Mouse (Mus musculus) neural tube, embryonic 11.5 days (tissue): ENCODE measurements around the gene Nrip1. TPM values are rescaled to one million over a fixed set of nuclear protein-coding genes. Genes with fewer than 3 reads are reported as not detected.
"Not testable (repeated sequence)": the region's sequence is repeated elsewhere in the genome, so short reads cannot be mapped to it uniquely, and the experiment has no call there.

ENCODE experiments used
- ATAC-seq: fragments of 200-750 bp; cut with Nextera tagmentation; 2 replicates; pipeline ENCODE4 v1.8.0; 2017; ENCODE audit warnings: moderate number of reproducible peaks, mild to moderate bottlenecking, moderate TSS enrichment, moderate library complexity; ENCODE audit not compliant: insufficient read depth, low FRiP score, low TSS enrichment
- DNase-seq: peaks from one replicate; pipeline ENCODE4 v3.0.0-alpha.2; 2015; ENCODE audit warnings: low spot score
- H3K27ac ChIP-seq: fragments of 300-500 bp; sonication (generic); 2 replicates; pipeline ENCODE4 v1.5.1; 2014; ENCODE audit warnings: low read depth, mild to moderate bottlenecking, low read length
- H3K27me3 ChIP-seq: fragments of 300-500 bp; sonication (generic); 2 replicates; pipeline ENCODE4 v1.6.1; 2014; ENCODE audit warnings: mild to moderate bottlenecking, low read length, mixed read lengths; ENCODE audit not compliant: control insufficient read depth, insufficient read depth
- H3K36me3 ChIP-seq: fragments of 300-500 bp; sonication (generic); 2 replicates; pipeline ENCODE4 v1.6.1; 2014; ENCODE audit warnings: mild to moderate bottlenecking, low read length, moderate library complexity, mixed read lengths; ENCODE audit not compliant: control insufficient read depth, insufficient read depth
- H3K4me1 ChIP-seq: fragments of 300-500 bp; sonication (generic); 2 replicates; pipeline ENCODE4 v1.6.1; 2014; ENCODE audit warnings: low read length, mixed read lengths; ENCODE audit not compliant: control insufficient read depth, insufficient read depth
- H3K4me2 ChIP-seq: fragments of 300-500 bp; sonication (generic); 2 replicates; pipeline ENCODE4 v1.6.1; 2014; ENCODE audit warnings: low read depth, mild to moderate bottlenecking, moderate library complexity
- H3K4me3 ChIP-seq: fragments of 300-500 bp; sonication (generic); 2 replicates; pipeline ENCODE4 v1.5.1; 2014; ENCODE audit warnings: low read depth, low read length
- H3K9ac ChIP-seq: fragments of 300-500 bp; sonication (generic); 2 replicates; pipeline ENCODE4 v1.6.1; 2014; ENCODE audit warnings: mild to moderate bottlenecking, low read length
- H3K9me3 ChIP-seq: fragments of 300-500 bp; sonication (generic); 2 replicates; pipeline ENCODE4 v1.6.1; 2016; ENCODE audit warnings: low read length; ENCODE audit not compliant: control insufficient read depth
- WGBS: fragments of 180-500 bp; shearing (Covaris S2); extraction: QIAGEN DNeasy Blood & Tissue Kit; methylation state at CpG from one replicate; pipeline ENCODE4 v1.1.7; 2014; 5-methylcytosine and 5-hydroxymethylcytosine counted together
- polyA plus RNA-seq: library from polyadenylated mRNA; unstranded; fragments of >200 nt; fragmentation: Nextera tagmentation; extraction: Ambion mirVana; gene quantifications from 2 replicates; pipeline ENCODE4 v1.2.1, GENCODE M21; 2014

The Nrip1 gene
- polyA plus RNA-seq, 1 experiment from 2014 or later = 40.2 TPM

DNA sequence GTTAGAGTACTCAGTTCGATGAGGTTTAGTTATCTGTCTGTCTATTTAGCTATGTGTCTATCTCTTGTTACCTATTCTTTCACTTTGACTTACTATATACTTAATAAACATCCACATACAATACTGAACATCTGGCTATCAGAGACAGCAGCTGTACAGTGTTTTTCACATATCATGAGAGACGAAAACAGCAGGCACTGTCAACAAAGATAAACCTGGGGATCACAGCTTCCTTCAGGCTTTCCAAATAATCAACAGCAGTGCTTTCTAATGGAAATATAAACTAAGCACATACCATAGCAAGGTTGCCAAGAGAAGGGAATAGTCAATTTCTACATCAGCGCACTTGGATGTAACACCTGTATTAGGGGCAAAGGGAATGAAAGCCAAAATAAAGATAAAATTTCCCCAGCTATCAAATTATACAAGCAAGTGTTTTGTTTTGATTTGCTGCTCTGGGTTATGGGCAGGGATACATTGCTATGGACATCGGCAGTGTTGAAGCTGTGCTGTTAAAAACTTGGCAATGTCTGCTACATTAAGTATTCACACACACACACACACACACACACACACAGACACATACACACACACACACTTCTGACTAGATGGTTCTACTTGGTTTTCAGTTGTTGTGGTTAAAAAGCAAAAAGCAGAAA is 35.2 kb upstream of the Nrip1 start:
- Histone ChIP-seq H3K36me3 (no peaks in the 10 kb centered on the region), H3K27me3 (no peaks in the 10 kb centered on the region), H3K4me3 (no peak overlapping the region), H3K9ac (no peak overlapping the region), H3K9me3 (no peaks in the 10 kb centered on the region), H3K4me2 (no peak overlapping the region), H3K27ac (no peak overlapping the region), H3K4me1 (no peaks in the 10 kb centered on the region)
- 93% methylated on average over 4 of the region's 4 CpGs for WGBS
- DNase-seq = no peak
- ATAC-seq = no peak

DNA sequence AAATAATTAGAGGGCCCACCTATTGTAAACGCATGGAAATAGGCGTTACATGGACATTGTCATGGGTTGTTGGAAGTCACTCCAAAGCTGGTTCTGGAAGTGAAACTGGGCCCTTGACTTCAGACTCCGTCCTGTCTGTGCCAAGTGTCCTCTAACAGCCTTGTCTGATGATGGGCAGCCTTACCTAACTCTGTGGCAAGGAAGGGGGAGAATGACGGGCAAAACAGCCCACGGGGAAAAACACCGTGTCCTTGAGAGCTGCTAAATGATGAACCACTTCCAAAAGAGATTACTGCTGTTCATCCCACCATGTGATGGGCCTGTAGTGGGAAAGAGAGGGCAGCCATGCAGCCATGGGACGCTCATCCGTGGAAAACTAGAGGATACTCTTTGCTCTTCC is 34.6 kb upstream of the Nrip1 start:
- no peak for ATAC-seq
- H3K9ac ChIP-seq = no peak overlapping the region

DNA sequence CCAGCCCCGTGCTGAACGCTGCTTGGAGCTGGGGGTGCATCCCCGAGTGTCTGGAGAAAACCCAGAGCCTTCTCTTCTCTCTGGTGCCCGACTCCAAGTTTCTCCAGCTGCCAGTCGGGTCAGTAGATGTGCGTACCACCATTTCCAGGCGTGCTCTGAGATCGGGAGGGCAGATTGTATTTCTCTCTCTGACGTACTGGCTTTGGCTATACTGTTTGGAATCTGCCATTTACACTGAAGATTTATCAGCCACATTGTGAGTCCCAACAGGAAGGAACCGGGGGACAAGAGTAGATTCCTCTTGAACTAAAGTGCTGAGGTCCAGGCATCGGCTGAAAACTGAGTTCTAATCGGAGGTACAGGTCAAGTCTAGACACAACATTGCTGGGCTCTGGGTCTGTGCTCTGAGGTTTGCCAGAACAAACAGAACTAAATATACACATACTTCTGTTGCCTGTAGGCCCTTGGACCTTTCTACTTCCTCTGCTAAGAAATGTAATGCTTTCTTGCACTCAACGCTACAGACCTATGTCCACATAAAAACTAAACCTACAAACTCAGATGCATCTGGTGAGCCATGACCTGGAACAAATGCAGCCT is 33.8 kb upstream of the Nrip1 start:
- H3K27me3 ChIP-seq = no peaks in the 10 kb centered on the region
- ATAC-seq (no peak), DNase-seq (no peak)
- H3K4me3 ChIP-seq = no peak overlapping the region
- H3K9ac ChIP-seq = no peak overlapping the region
- no peak overlapping the region for H3K4me2 ChIP-seq
- no peak overlapping the region for H3K27ac ChIP-seq
- 72% methylated on average over 13 of the region's 13 CpGs for WGBS
- H3K9me3 ChIP-seq = no peaks in the 10 kb centered on the region
- no peaks in the 10 kb centered on the region for H3K36me3 ChIP-seq
- no peaks in the 10 kb centered on the region for H3K4me1 ChIP-seq

More for the DNA sequence above, 34.6 kb upstream of the Nrip1 start:
- Histone ChIP-seq H3K4me3 (no peak overlapping the region), H3K4me2 (no peak overlapping the region), H3K4me1 (no peaks in the 10 kb centered on the region), H3K27me3 (no peaks in the 10 kb centered on the region), H3K36me3 (no peaks in the 10 kb centered on the region), H3K9me3 (no peaks in the 10 kb centered on the region), H3K27ac (no peak overlapping the region)
- 92% methylated on average over 8 of the region's 8 CpGs for WGBS
- DNase-seq = no peak

DNA sequence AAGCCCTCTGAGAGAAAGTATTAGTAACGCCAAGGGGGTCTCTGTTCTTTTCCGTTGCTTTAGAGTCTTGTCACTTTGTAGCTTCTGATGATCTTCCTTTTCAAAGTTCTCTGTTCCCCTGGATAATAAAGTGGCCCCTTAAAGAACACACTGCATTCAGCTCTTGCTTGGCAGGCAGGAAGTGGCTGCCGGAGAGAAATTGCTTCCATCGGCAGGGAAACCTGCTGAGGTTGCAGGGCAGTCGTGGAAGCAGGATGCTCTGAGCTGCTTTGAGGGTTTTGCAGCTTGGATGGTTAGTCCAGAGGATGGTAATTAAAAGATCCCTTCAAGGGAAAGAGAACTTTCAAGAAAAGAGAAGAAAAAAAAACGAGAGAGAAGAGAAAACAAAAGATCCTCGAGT is 33.3 kb upstream of the Nrip1 start:
- no peak overlapping the region for H3K9ac ChIP-seq
- ATAC-seq (no peak), DNase-seq (no peak)
- no peak overlapping the region for H3K4me3 ChIP-seq
- H3K4me2 ChIP-seq = no peak overlapping the region
- H3K9me3 ChIP-seq = no peaks in the 10 kb centered on the region
- H3K4me1 ChIP-seq = no peaks in the 10 kb centered on the region
- H3K27me3 ChIP-seq = no peaks in the 10 kb centered on the region
- no peak overlapping the region for H3K27ac ChIP-seq
- H3K36me3 ChIP-seq = no peaks in the 10 kb centered on the region
- WGBS = 45% methylated on average over 7 of the region's 7 CpGs

DNA sequence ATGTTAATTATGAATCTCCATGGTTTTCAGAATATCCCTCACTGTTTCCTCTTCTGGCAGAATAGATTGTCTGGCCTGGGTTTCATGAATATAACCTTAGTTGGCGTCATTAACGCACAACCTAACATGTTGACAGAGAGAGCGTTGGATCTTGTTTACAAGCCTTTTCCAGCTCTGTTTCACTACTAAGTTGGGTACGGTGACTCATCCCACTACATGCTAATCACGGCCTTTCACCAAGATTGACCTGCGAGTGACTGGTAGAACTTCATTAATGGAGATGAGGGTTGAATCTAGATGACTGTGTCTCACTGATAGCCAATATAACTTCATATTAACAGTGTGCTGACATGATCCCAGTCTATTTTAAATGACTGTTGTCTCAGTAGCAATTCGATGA is 32.7 kb upstream of the Nrip1 start:
- ATAC-seq = no peak
- Histone ChIP-seq H3K27me3 (no peaks in the 10 kb centered on the region), H3K4me1 (no peaks in the 10 kb centered on the region), H3K4me2 (no peak overlapping the region), H3K9ac (no peak overlapping the region), H3K4me3 (no peak overlapping the region), H3K36me3 (no peaks in the 10 kb centered on the region), H3K9me3 (no peaks in the 10 kb centered on the region), H3K27ac (no peak overlapping the region)
- 94% methylated on average over 7 of the region's 7 CpGs for WGBS
- DNase-seq = no peak

DNA sequence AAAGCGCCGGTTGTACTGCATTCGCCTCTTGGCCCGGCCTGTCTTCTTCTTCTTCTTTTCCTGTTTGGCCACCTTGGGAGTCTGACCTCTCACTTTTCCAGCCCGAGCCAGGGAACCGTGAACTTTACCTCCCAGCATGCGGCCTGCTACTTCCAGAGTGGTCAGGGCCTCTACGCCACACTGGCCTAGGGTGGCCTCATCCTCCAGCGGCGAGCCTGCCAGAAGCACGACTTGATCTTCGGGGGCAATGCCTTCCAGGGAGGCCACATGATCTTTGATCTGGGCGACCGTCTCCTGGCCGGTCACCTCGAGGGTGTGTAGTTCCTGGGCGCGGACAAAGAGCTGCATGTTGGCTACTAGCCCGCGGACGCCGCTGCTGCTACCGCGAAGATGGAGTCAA is 29.7 kb upstream of the Nrip1 start:
- not testable (repeated sequence) for ATAC-seq, H3K27me3 ChIP-seq, H3K9ac ChIP-seq, H3K27ac ChIP-seq, H3K4me2 ChIP-seq, H3K4me1 ChIP-seq, H3K36me3 ChIP-seq, H3K4me3 ChIP-seq, DNase-seq, H3K9me3 ChIP-seq
- 93% methylated on average over 24 of the region's 24 CpGs for WGBS

DNA sequence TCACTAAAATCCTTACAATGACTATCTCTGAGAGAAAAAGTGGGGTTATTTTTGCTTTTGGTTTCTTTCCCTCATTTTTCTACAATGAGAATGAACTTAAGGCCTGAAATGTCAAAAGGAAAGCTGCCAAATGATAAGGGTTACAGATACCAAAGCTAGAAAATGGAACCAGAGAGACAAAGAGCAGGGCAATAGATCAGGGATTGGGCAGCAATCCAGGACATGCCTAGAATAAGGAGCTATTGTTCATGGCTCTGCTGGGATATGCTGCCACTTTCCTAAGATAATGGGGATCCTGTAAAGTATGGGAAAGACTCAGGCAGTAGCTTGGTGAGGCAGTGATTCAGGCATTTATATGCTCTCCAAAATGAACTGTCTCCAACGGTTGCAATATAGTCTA is 22.9 kb upstream of the Nrip1 start:
- Histone ChIP-seq H3K36me3 (no peaks in the 10 kb centered on the region), H3K4me2 (no peak overlapping the region), H3K9ac (no peak overlapping the region), H3K27me3 (no peaks in the 10 kb centered on the region), H3K4me1 (no peaks in the 10 kb centered on the region), H3K27ac (no peak overlapping the region), H3K4me3 (no peak overlapping the region), H3K9me3 (no peaks in the 10 kb centered on the region)
- no peak for DNase-seq
- 52% methylated on average over 1 of the region's 1 CpGs for WGBS
- no peak for ATAC-seq

DNA sequence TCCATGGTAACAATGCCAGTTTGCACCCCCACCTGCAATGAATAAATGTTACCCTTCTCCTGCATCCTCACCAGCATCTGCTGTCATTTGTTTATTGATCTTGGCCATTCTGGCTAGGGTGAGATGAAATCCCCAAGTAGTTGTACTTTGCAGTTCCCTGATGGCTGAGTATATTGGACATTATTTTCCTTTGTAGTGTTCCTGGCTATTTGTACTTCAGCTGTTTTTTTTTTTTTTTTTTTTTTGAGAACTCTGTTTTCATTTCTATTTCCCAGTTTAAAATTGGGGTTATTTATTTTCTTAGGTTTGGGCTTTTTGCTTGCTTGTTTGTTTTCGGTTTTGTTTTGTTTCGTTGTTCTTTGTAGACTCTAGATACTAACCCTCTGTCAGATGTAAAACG is 19.6 kb upstream of the Nrip1 start:
- Histone ChIP-seq H3K4me1 (no peaks in the 10 kb centered on the region), H3K4me2 (no peak overlapping the region), H3K9ac (no peak overlapping the region), H3K36me3 (no peaks in the 10 kb centered on the region), H3K9me3 (no peaks in the 10 kb centered on the region), H3K27ac (no peak overlapping the region), H3K27me3 (no peaks in the 10 kb centered on the region), H3K4me3 (no peak overlapping the region)
- 77% methylated on average over 3 of the region's 3 CpGs for WGBS
- no peak for ATAC-seq
- no peak for DNase-seq

DNA sequence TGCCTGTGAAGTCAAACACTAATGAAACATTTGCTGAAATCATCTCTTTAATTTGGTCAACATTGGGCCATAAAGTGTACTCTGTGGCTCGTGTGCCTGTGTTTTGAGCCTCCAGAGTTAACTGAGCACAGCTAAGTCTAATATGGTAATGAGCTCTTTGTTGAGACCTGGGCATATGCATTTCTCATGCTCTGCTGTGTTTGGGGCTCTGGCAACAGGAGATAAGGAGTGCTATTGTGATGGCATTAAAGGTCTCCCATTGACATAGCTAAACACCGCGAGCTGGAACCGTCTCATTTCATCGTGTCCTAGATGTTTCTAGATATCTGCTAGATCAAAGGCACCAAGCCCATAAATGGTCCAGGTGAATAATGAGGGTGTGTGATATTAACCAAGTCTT is 12.9 kb upstream of the Nrip1 start:
- no peak overlapping the region for H3K9ac ChIP-seq
- no peaks in the 10 kb centered on the region for H3K27me3 ChIP-seq
- no peaks in the 10 kb centered on the region for H3K36me3 ChIP-seq
- DNase-seq (no peak), ATAC-seq (no peak)
- WGBS = 84% methylated on average over 5 of the region's 5 CpGs
- no peak overlapping the region for H3K27ac ChIP-seq
- no peak overlapping the region for H3K4me2 ChIP-seq
- H3K4me1 ChIP-seq = no peaks in the 10 kb centered on the region
- no peak overlapping the region for H3K4me3 ChIP-seq
- H3K9me3 ChIP-seq = no peaks in the 10 kb centered on the region
